Mouse (Mus musculus) spleen, adult 2 months (tissue): Measurements from ENCODE around the gene Dhh.

Experiments
- CTCF ChIP-seq: fragments of 200-500 bp; IDR thresholded peaks from 2 replicates; pipeline ENCODE4 v1.5.1; 2011; ENCODE audit warnings: mild to moderate bottlenecking, inconsistent platforms; ENCODE audit not compliant: insufficient read depth, insufficient read length, insufficient replicate concordance; ENCODE audit errors: extremely low read depth
- POLR2A ChIP-seq: fragments of 200-500 bp; IDR thresholded peaks from 2 replicates; pipeline ENCODE4 v1.6.1; 2011; ENCODE audit warnings: low read depth, low read length, inconsistent platforms

DNA sequence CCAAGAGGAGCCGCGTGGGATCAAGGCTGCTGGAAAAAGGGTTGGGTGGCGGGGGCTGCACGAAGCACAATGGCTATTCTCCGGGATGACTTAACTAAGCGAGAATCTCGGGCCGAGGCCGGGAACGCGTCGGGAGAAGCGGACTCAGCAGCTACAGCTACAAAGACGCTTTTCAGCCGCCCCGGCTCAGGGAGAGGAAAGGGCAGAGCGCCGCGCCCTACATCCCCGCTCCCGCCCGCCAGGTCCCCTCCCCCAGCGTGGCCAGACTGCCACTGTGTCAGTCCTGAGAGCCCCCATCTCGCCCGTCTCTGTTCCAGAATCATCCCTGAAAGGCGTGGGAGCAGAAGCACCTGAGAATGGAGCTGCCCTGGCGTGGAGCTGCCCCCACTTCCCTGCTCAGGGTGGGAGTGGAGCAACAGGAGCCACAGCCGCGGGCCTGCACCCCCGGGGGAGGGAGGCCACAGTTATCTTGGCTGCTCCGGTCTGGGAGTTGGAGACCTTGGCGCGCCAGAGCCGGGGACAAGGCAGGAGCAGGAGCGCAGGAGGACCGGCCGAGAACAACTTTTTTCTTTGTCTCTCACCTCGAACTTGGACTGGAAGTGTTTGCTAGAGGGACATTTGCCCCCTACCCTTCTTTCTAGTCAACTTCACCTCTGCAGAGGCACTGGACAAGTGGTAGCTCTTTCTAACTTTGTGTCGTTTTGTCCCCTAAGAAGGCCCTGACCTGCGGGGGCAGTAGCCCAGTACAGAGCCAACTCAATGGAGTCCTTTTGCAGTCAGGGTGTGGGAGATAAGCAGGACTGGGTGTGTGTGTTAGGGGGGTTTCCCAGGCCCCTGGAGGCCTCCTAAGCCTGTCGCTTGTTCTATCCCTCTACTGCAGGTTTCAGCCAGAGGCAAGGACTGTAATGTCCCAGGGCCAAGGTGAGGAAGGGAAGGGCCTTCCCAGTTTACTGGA lies 2.4 kb downstream of the Dhh start:
- TF ChIP-seq CTCF (no peak), POLR2A (no peak)
